Mouse (Mus musculus): ENCODE measurements around the gene Plekha7.
A peak's percentile ranks its signal among the peaks of the same experiment; 100 is the strongest.
"Not testable (repeated sequence)": the region's sequence is repeated elsewhere in the genome, so short reads cannot be mapped to it uniquely, and the experiment has no call there.

Plekha7 gene

DNA sequence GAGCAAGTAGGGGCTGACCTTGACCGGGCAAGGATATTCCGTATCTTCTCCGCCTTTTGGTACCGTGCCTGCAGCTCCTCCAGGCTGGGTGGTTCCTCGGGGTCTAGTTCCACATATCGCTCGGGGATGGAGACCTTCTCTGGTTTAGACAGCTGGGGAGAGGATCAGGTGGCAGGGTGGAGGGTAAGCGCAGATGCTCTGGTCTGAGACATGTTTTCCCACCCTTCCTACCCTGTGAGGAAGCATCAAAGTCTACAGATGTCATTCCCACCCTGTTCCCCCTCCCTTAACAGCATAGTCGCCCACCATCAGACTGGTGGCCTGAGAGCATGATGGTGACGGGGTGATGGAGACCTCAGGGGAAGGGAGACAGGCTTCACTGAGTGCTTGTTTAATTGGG, 178.8 kb downstream of the Plekha7 start:
- no peak for DNase-seq (ENCODE audit: low read depth)

DNA sequence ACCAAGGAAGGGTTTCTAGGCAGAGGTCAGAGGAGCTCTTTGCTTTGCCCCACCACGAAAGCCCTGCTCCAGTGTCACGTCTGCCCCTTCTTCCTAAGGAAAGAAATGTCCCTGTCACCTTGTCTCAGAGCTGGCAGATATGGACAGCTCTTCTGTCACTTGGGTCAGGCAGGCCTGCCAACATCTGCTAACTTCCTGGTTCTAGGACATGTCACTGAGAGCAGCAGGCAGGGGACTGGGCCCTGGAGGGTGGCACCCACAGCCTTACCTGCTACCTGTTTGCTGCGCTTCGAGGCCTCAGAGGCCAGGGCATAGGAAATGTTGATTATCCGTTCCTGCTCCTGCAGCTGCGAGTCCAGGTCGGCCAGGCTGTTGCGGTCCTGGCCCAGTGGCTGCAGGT, 179.9 kb downstream of the Plekha7 start:
- DNase-seq (ENCODE audit: low read depth), result no peak

DNA sequence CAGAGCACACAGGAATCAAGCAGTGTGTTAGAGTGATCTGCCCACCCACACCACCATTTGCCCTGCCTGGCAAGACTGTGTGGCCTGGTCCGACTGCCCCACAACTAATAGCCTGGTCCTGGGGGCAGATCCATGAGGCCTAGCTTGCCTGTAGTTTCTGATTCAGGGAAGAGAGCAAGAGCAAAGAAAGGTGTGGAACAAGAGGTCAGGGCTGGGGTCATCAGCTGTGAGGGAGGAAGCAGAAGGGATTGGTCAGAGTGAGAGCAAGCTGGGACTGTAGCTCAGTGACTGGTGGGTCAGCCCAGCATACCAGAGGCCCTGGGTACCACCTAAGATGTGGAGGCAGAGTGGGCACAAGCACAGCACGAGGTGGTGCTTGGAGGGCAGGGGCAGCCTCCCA, 181.1 kb downstream of the Plekha7 start:
- DNase-seq (ENCODE audit: low read depth), result no peak

DNA sequence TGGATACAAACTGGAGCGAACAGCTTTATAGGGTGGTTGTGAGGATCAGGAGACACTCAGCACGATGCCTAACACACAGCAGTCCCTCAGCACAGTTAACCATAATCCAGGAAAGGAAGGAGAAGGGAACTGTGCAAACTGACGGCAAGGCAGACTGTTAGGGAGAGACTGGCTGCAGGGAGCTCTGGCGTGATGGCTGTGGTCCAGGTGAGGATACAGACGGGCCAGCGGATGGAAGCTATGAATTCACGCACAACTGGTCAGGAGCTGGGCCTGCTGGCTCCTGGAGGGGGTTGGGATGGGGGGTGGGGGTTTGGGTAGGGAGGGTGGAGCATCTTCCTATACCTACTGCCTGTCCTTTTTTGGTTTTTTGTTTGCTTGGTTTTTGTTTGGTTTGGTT, 182.5 kb downstream of the Plekha7 start:
- DNase-seq (ENCODE audit: low read depth), result no peak

GRCm38 (mm10) chr7:116124057-116124456, 184.1 kb downstream of the Plekha7 start:
- DNase-seq (ENCODE audit: low read depth), result no peak

GRCm38 (mm10) chr7:116123597-116123985, 184.6 kb downstream of the Plekha7 start:
- no peak for DNase-seq (ENCODE audit: low read depth)

DNA sequence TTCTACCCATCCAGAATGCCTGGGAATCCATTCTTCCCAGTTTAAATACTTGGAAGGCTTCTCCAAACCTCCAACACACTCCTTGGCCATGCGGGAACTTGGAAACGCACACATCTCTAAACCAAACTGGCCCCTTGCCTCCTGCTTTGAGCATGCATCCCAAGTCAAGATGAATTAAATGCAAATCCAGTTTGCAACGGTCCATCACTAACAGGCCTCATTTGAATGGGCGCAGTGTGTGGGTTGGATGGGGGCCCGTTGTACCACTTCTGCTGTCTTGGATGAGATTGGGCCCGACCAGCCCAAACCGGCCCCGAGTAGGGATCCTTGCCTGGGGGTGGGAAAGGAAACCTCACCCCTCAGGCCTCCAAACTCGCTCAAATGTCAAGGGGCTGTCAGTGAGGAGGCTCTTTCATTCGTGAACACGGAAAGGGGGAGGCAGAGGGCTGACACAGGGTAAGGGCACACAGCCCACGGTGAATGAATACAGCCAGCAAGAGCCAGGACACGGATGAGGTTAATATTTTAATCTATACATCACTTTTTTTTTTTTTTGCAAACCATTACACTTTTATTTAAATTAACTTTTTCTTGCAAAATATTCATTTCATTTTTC, 185.1 kb downstream of the Plekha7 start:
- no peak for DNase-seq (ENCODE audit: low read depth)

GRCm38 (mm10) chr7:116121202-116121601, 187.0 kb downstream of the Plekha7 start:
- no peak for DNase-seq (ENCODE audit: low read depth)

- no peak for DNase-seq (ENCODE audit: low read depth)
Observed at GRCm38 (mm10) chr7:116120737-116121136, 187.4 kb downstream of the Plekha7 start.

GRCm38 (mm10) chr7:116119306-116119857, 188.8 kb downstream of the Plekha7 start:
- no peak for DNase-seq (ENCODE audit: low read depth)

- DNase-seq (ENCODE audit: low read depth), result no peak
Observed at GRCm38 (mm10) chr7:116115991-116116390, 192.2 kb downstream of the Plekha7 start.

DNA sequence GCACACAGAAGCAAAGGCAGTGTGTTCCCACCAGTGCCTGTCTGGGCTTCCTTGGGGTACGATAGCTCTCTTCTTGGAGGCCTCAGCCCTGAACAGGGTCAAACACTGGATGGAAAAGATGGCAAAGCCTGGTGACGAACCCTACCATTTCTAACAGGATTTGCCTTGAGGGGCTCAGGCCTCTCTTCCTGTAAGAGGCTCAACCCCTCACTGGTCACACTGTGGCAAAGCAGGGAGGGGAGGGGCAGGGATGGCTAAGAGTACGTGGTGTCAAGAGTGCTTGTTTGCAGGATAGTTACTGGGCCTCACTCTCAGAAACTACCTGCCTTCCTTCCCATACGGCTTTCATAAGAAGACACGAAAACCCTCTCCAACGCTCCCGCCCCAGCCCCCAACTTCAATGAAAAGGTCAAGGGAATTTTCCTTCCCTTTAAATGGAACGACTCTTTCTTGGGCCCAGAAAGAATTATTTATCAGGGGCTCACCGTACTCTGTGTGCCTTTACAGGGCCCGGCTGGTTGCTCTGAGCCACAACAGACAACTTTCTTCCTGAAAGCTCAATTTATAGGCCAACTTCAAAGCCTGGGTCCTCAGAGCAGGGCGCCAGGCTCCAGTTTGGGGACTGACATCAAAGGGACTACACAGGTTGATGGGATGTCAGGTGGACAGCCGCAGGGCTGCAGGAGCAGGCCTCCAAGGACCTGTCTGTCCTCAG, 192.8 kb downstream of the Plekha7 start:
- DNase-seq (ENCODE audit: low read depth), result no peak

GRCm38 (mm10) chr7:116111546-116111945, 196.6 kb downstream of the Plekha7 start:
- no peak for DNase-seq (ENCODE audit: low read depth)

- DNase-seq (ENCODE audit: low read depth), result no peak
Observed at GRCm38 (mm10) chr7:116110661-116111060, 197.5 kb downstream of the Plekha7 start.

DNA sequence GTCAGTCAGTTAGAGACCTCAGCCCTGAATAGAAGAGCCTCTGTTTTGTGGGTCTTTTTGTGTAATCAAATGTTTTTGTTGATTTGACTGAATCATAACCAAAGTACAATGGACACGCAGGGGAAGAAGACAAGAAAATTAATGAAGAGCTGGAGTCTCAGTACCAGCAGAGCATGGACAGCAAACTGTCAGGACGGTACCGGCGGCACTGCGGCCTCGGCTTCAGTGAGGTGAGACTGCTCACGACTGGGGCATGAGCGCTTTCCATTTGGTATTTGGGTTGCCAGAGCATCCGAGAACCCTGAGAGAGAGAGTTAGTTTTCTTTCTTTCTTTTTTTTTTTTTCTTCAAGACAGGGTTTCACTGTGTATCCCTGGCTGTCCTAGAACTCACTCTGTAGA, 205.1 kb downstream of the Plekha7 start:
- DNase-seq (ENCODE audit: low read depth), result no peak

GRCm38 (mm10) chr7:116099952-116100528, 208.1 kb downstream of the Plekha7 start:
- DNase-seq (ENCODE audit: low read depth), result peak; percentile 51

- no peak for DNase-seq (ENCODE audit: low read depth)
Observed at GRCm38 (mm10) chr7:116093466-116093850, 214.7 kb downstream of the Plekha7 start.

GRCm38 (mm10) chr7:116092710-116093465, 215.3 kb downstream of the Plekha7 start:
- peak; percentile 95 for DNase-seq (ENCODE audit: low read depth)

DNA sequence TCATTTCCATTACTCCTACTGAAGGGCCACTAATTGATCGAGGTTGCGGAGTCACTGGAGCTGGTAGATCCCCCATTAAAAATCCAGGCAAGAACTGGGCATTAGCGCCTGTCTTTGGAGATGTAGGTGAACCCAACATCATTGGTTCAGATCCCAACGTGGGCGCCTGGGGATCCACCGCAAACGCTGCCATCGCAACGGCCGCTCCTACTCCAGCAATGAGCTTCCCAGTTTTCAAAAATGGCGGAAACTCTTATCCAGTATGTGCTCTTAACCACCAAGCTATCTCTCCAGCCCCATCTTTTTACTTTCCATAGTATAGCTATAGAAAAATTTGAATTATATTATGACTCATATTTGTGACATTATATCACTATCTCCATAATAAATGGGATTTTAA, 223.8 kb downstream of the Plekha7 start, which contains the start of gene Gm4353:
Gene Gm4353 (minus strand): TSS at position 270 of the 400 bp plus-strand sequence.
- DNase-seq (ENCODE audit: low read depth), result not testable (repeated sequence)

Data from fibroblast of lung, adult 2 months (primary cell).